ENCODE assay signal across 23 mouse cellular contexts in the genomic region with DNA sequence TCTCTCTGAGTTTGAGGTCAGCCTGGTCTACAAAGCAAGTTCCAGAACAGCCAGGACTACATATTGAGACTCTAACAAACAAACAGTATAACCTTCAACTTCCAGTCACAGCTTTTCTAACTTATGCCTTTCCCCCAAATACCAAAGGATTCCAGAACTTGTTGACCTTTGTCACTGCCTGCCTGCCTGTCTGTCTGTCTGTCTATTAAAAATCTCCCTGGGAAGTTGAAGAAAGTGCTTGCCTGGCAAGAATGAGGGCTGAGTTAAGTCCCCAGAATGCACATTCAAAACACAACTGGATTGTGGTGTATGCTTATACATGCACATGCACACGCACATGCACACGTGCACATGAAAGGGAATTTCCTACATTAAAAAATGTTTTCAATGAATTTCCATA. TPM values are rescaled to one million over a fixed set of nuclear protein-coding genes. Genes with fewer than 3 reads are reported as not detected.
DNase-seq lines count a peak whose midpoint lies in the region; ATAC-seq and TF ChIP-seq lines count a peak whose summit lies in the region.
"Had no signal": no experiment of that assay in that cellular context is flagged by ENCODE, and none has a peak within 500 bp of the region (broad histone marks: within the 10 kb centered on the region; RNA-seq: fewer than 3 reads in every experiment).

No protein-coding gene starts in this region.

- H3K27me3 ChIP-seq in kidney, adult 2 months (replicated peaks; ENCODE audit: control insufficient read depth, insufficient read depth, low read length): no peaks in the 10 kb centered on the region
- H3K27me3 ChIP-seq in CH12.LX (replicated peaks): peaks cover 96% of the 10 kb centered on the region
- no peaks in the 10 kb centered on the region for H3K27me3 ChIP-seq in forebrain, embryonic 15.5 days
- H3K27me3 ChIP-seq: Patski had no signal

- H3K4me1 ChIP-seq in kidney, adult 2 months (ENCODE audit: control insufficient read depth, insufficient read depth, low read length): peaks cover 13% of the 10 kb centered on the region; the same call in 1 of the 2 replicates
- H3K4me1 ChIP-seq in CH12.LX (ENCODE audit: control insufficient read depth in 1 of 2, insufficient read depth in 2 of 2): no peaks in the 10 kb centered on the region
- H3K4me1 ChIP-seq in brown adipose tissue, adult 24 weeks (ENCODE audit: control insufficient read depth, insufficient read depth, insufficient read length, low read length): peaks cover 20% of the 10 kb centered on the region
- no peaks in the 10 kb centered on the region for H3K4me1 ChIP-seq in forebrain, embryonic 15.5 days

- ATAC-seq in forebrain, embryonic 15.5 days (replicated peaks): no peak
- ATAC-seq: activated CD4-positive, CD25-positive, alpha-beta regulatory T cell, adult 4 months; CD4-positive, CD25-positive, alpha-beta regulatory T cell, adult 4 months; Patski had no signal

- peak overlapping the region; percentile 75; the same call in 1 of the 2 replicates for H3K27ac ChIP-seq in kidney, adult 2 months (ENCODE audit: insufficient read depth, low read depth, low read length)
- no peak overlapping the region for H3K27ac ChIP-seq in CH12.LX (ENCODE audit: insufficient read depth, low read depth)
- peak overlapping the region; percentile 79 for H3K27ac ChIP-seq in brown adipose tissue, adult 24 weeks (replicated peaks; ENCODE audit: low read depth, low read length)
- H3K27ac ChIP-seq in forebrain, embryonic 15.5 days (replicated peaks): no peak overlapping the region

- dilution Hi-C loops in CH12.LX (cut with MboI; ENCODE audit: extremely low pct_ligation_motif_present, extremely low pct_unique_long_range_greater_than_20kb, low sequenced_read_pairs): no loop called here

- 76% methylated on average over 2 of the region's 2 CpGs for WGBS in kidney, adult 2 months
- 94% methylated on average over 2 of the region's 2 CpGs for WGBS in forebrain, embryonic 15.5 days

- in situ Hi-C loops in CH12.LX (cut with MboI; ENCODE audit: low pct_ligation_motif_present, low pct_unique_long_range_greater_than_20kb, low sequenced_read_pairs): no loop called here

- peak; percentile 50 for DNase-seq in kidney, adult 2 months
- no peak for DNase-seq in kidney, adult 18-20 months
- DNase-seq in kidney, adult 9 months: peak; percentile 53
- DNase-seq in kidney, adult 8-10 months: no peak
- DNase-seq in CH12.LX (ENCODE audit: extremely low read depth): no peak
- no peak for DNase-seq in urinary bladder, adult 2 months (ENCODE audit: low spot score)
- DNase-seq: adrenal gland, adult 2 months; adrenal gland, adult 8-10 months; adrenal gland, postnatal 10 days; adrenal gland, postnatal 14 days; adrenal gland, postnatal 25 days; adrenal gland, postnatal 36 days; B cell, adult 2 months; cerebellum, adult 11 months; cerebellum, adult 11-12 months; cerebellum, adult 18-20 months; cerebellum, adult 2 months had no signal

- no peaks in the 10 kb centered on the region for H3K79me2 ChIP-seq in CH12.LX (replicated peaks; ENCODE audit: control insufficient read depth, extremely low read depth, insufficient read depth, poor library complexity, severe bottlenecking)

- no peak overlapping the region for H3K4me3 ChIP-seq in kidney, adult 2 months (ENCODE audit: insufficient read depth, low read depth, low read length)
- no peak overlapping the region for H3K4me3 ChIP-seq in CH12.LX (replicated peaks in 1 of 3; ENCODE audit: low read depth in 2 of 3, low read length in 2 of 3, poor library complexity in 1 of 3)
- no peak overlapping the region for H3K4me3 ChIP-seq in brown adipose tissue, adult 24 weeks (ENCODE audit: insufficient read depth, low read depth, low read length)
- H3K4me3 ChIP-seq in forebrain, embryonic 15.5 days: no peak overlapping the region

- TF ChIP-seq RAD21 in CH12.LX (IDR thresholded peaks at IDR 0.05; ENCODE audit: low read depth, low read length): no peak

- no peaks in the 10 kb centered on the region for H3K36me3 ChIP-seq in kidney, adult 2 months (ENCODE audit: control insufficient read depth, insufficient read depth, low read length)
- no peaks in the 10 kb centered on the region for H3K36me3 ChIP-seq in CH12.LX (replicated peaks in 1 of 2; ENCODE audit: control insufficient read depth in 1 of 2, insufficient read depth in 1 of 2, low read length in 1 of 2)
- no peaks in the 10 kb centered on the region for H3K36me3 ChIP-seq in forebrain, embryonic 15.5 days
- H3K36me3 ChIP-seq: G1E had no signal

- H3K9ac ChIP-seq in CH12.LX (ENCODE audit: insufficient read depth, low read depth): no peak overlapping the region
- no peak overlapping the region for H3K9ac ChIP-seq in forebrain, embryonic 15.5 days (replicated peaks)

- no peak overlapping the region for H3K4me2 ChIP-seq in CH12.LX (ENCODE audit: insufficient read depth, low read depth, poor library complexity, severe bottlenecking)
- no peak overlapping the region for H3K4me2 ChIP-seq in forebrain, embryonic 15.5 days (replicated peaks)

- H3K9me3 ChIP-seq in CH12.LX (replicated peaks; ENCODE audit: low read length): no peaks in the 10 kb centered on the region
- H3K9me3 ChIP-seq in forebrain, embryonic 15.5 days: no peaks in the 10 kb centered on the region

- TF ChIP-seq CTCF in kidney, adult 2 months (conservative IDR thresholded peaks at IDR 0.05; ENCODE audit: insufficient read depth, insufficient read length, low read depth, low read length): no peak
- TF ChIP-seq CTCF in CH12.LX (conservative IDR thresholded peaks at IDR 0.05 in 1 of 2, IDR thresholded peaks at IDR 0.05 in 1 of 2; ENCODE audit: low read depth in 2 of 2, low read length in 2 of 2): no peak

- no peak for TF ChIP-seq POLR2A in kidney, adult 2 months (IDR thresholded peaks at IDR 0.05; ENCODE audit: low read depth, low read length)
- TF ChIP-seq POLR2A in CH12.LX (IDR thresholded peaks at IDR 0.05; ENCODE audit: low read depth, low read length): no peak

- TF ChIP-seq EP300 in CH12.LX (IDR thresholded peaks at IDR 0.05; ENCODE audit: low read length): no peak

TF ChIP-seq in CH12.LX, 34 proteins besides CTCF, POLR2A, EP300 and RAD21:
- TF ChIP-seq BHLHE40 (IDR thresholded peaks at IDR 0.05; ENCODE audit: low read depth, low read length): peak; percentile 87
- no peak for TF ChIP-seq MEF2A (IDR thresholded peaks at IDR 0.05; ENCODE audit: borderline replicate concordance, low read depth, low read length)
TF ChIP-seq in CH12.LX: peak in this region for 1.

RNA-seq across cellular contexts. Expression of gene Tacc2, which starts 43.8 kb away (rescaled TPM):
- polyA plus RNA-seq in kidney, adult 2 months (2012; rRNA removed): 72.2 and 78.4 TPM in 2 replicates
- total RNA-seq in CH12.LX (2012; rRNA removed) (0.13 and 0.17 TPM in 2 replicates), CH12.LX (2014; rRNA removed) (not detected in 2 replicates)
- 0.14 and 0.41 TPM in 2 replicates for polyA plus RNA-seq in CH12.LX (2012; ENCODE audit: insufficient read length, low read depth)
- polyA plus RNA-seq in brown adipose tissue, adult 24 weeks (2012; ENCODE audit: insufficient read depth, insufficient read length, missing spikeins): 14.0 and 17.9 TPM in 2 replicates
- 53.5 and 56.5 TPM in 2 replicates for polyA plus RNA-seq in forebrain, embryonic 15.5 days (2015; fragmentation: Nextera tagmentation; extraction: Ambion mirVana)
- polyA plus RNA-seq in urinary bladder, adult 2 months (2012; rRNA removed): 67.5 and 88.1 TPM in 2 replicates
- polyA plus RNA-seq: G1E had no signal

RNA-seq across cellular contexts. Expression of gene Nsmce4a, which starts 48.1 kb away (rescaled TPM):
- 39.8 and 44.4 TPM in 2 replicates for polyA plus RNA-seq in kidney, adult 2 months (2012; rRNA removed)
- 67.6 and 81.5 TPM in 2 replicates for total RNA-seq in CH12.LX (2012; rRNA removed)
- 208 and 255 TPM in 2 replicates for total RNA-seq in CH12.LX (2014; rRNA removed)
- polyA plus RNA-seq in CH12.LX (2012; ENCODE audit: insufficient read length, low read depth): 97.9 and 98.4 TPM in 2 replicates
- polyA plus RNA-seq in brown adipose tissue, adult 24 weeks (2012; ENCODE audit: insufficient read depth, insufficient read length, missing spikeins): 38.7 and 51.2 TPM in 2 replicates
- 108 and 113 TPM in 2 replicates for polyA plus RNA-seq in forebrain, embryonic 15.5 days (2015; fragmentation: Nextera tagmentation; extraction: Ambion mirVana)
- 61.5 and 65.4 TPM in 2 replicates for polyA plus RNA-seq in urinary bladder, adult 2 months (2012; rRNA removed)

Comparison
In these comparisons a context has a peak if more than half of its experiments do, and no peak if none do; other contexts are left out.
1. DNase-seq: peak in kidney, adult 2 months (single experiment) and kidney, adult 9 months (single experiment); none in kidney, adult 18-20 months (single experiment), kidney, adult 8-10 months (0 of 2), CH12.LX (single experiment) and urinary bladder, adult 2 months (single experiment).
2. H3K27ac ChIP-seq: peak in kidney, adult 2 months (single experiment) and brown adipose tissue, adult 24 weeks (single experiment); none in CH12.LX (single experiment) and forebrain, embryonic 15.5 days (single experiment).
3. RNA of gene Tacc2, which starts 43.8 kb away (polyA plus RNA-seq): 72.2 to 78.4 TPM in kidney, adult 2 months, 67.5 to 88.1 TPM in urinary bladder, adult 2 months, 53.5 to 56.5 TPM in forebrain, embryonic 15.5 days and 14.0 to 17.9 TPM in brown adipose tissue, adult 24 weeks; 0.14 to 0.41 TPM in CH12.LX; every median in the first group is over 10 times any median in the second.